Mouse (Mus musculus): ENCODE measurements around the gene Mrpl52.

The Mrpl52 gene

DNA sequence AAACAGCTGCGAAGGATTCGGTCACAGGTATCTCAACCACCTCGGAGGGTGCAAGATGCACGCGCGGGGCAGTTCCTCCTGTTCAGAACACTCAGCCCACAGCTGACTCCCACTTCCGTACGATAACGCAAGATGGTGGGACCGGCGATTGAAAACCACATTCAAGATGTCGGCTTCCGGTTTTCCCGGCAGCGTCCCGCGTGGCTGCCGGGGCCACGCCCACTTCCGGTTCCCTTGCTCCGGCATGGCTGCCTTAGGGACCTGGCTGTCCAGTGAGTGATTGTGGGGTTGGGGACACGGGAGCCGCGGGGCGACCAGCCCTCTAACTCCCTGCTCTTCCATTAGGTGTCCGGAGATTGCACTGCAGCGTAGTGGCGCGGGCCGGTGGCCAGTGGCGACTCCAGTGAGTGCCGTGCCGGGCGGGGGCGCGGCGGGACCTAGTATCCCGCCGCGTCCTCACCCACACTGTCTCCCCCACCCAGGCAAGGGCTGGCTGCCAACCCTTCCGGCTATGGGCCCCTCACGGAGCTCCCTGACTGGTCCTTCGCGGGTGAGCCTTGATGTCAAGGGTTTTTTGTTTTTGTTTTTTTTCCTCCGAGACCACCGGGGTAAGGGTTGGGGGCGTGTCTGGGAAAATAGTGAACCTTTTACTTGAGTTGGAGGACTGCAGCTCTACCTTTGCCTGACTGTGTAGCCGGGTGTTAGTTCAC is at the start of gene Mrpl52:
TSS of gene Mrpl52 (plus strand) at position 221 of the 710 bp plus-strand sequence.
- DNase-seq (ENCODE audit: low read depth, low spot score), result peak; percentile 86

DNA sequence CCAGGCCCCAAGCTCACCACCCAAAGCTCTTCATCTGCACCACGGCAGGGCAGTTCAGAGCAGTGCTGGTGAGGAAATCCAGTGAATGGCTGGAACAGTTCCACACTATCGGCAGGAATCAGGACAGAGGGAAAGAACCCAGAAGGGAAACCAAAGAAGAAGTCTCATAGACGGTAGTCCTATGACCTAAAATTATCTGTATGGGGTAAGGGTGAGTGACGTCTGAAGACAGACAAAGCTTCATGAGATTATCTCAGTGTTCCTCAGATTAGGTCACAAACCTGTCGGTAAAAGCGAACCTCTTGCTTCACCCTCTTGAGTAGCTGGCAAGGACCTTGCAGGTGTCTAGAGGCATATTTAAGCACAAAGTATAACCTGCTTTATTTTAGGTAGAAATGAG is 49.5 kb upstream of the Mrpl52 start:
- DNase-seq (ENCODE audit: low read depth, low spot score), result no peak

DNA sequence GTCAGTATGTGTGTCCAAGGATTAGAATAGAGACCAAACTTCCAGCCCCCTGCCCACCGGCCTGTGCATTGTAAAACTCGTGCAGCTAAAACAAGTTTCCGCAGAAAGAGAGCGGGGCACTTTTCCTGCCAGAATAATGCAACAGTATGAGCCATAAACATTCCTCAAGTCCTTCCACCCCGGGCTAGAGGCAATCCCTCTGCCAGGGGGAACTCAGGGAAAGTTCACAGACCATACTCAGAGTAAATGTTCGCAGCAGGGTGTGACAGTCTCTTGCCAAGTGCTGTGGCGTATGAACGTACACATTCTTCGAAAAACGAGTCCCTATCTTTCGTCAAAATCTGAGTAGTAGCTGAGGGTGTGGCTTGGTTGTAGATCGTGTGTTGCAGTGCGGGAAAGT is 47.1 kb upstream of the Mrpl52 start:
- DNase-seq (ENCODE audit: low read depth, low spot score), result no peak

GRCm38 (mm10) chr14:54380616-54381015 is 46.1 kb upstream of the Mrpl52 start:
- no peak for DNase-seq (ENCODE audit: low read depth, low spot score)

DNA sequence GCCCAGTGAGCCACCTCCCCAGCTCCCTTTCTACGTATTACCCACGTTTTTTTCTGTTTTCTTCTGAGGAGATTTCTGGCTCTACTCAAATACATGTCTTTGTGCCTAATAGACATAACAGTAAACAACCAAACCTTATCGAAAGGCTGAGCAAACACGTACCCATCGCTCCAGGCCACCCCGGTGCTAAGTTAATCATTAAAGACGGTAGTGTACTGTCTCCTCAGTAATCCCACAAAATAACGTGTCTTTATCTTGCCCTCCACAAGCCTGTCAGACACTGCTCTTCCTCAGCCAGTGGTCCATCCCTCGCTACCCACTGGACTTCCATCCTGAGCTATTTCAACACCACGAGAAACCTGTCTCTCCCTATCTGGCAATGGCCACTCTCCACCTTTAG is 44.9 kb upstream of the Mrpl52 start:
- no peak for DNase-seq (ENCODE audit: low read depth, low spot score)

- DNase-seq (ENCODE audit: low read depth, low spot score), result no peak
Measured at GRCm38 (mm10) chr14:54382641-54383040, 44.1 kb upstream of the Mrpl52 start.

- DNase-seq (ENCODE audit: low read depth, low spot score), result no peak
Measured at GRCm38 (mm10) chr14:54383355-54383771, 43.3 kb upstream of the Mrpl52 start.

GRCm38 (mm10) chr14:54384396-54384795 is 42.3 kb upstream of the Mrpl52 start:
- DNase-seq (ENCODE audit: low read depth, low spot score), result no peak

DNA sequence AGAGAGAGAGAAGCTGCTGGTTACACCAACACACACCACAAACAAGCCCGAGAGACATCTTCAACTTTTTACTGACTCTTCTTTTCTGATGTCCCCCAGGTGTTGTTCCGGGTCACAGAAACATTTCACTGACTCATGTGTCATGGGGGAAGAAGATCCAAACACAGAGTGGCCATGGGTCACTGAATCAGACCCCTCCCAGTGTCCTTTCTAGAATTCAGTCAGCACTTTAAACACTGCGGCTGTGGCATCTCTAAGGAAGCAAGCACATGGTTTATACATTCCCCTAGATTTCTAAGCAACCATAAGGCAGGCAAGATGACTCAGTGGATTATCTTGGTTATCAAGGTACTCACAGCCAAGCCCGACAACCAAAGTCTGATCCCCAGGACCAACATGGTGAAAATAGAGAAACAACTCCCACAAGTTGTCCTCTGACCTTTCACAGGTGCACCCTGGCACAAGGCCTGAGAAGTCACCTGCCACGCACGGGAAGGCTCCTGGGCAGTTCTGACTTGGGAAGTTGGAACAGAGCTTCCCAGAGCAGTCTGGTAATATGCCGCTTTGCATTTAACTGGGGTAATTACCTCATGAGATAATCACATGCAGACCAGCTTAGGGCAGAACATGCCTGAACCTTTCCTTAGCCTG is 40.6 kb upstream of the Mrpl52 start:
- no peak for DNase-seq (ENCODE audit: low read depth, low spot score)

- DNase-seq (ENCODE audit: low read depth, low spot score), result no peak
Measured at GRCm38 (mm10) chr14:54387546-54387945, 39.2 kb upstream of the Mrpl52 start.

DNA sequence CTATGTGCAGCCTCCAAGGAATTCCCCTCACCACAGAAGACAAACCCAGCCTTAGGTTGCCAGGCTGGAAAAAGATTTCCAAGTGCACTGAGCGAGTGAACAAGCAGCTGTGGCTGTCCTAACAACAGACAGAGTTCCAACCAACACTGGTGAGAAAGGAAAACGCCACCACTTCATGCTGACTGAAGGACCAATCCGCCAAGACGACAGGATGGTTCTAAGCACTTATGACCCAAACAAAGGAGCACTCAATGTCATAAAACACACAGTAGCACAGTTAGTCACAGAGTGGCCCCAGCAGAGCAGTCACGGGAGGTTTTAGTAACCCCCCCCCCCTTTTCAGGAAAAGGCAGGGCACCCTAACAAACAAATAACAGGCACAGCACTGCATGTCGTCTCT is 35.9 kb upstream of the Mrpl52 start:
- no peak for DNase-seq (ENCODE audit: low read depth, low spot score)

DNA sequence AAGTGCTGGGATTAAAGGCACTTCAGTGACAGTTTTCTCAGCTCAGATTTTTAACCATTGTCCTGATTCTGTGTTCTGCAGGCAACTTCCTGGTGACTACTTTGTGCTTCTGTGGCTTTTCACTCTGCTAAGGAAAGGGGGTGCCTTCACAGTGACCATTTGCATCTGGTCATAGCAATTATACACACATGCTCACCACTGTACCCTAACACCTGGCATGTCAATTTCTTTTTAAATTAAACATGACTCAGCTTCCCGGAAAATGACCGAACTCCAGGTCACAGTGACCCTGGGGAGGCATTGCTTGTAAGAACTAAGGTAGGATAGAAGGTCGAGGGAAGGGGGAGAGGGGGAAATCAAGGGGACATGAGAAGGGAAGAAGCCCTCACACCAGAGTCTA is 32.9 kb upstream of the Mrpl52 start:
- DNase-seq (ENCODE audit: low read depth, low spot score), result no peak

DNA sequence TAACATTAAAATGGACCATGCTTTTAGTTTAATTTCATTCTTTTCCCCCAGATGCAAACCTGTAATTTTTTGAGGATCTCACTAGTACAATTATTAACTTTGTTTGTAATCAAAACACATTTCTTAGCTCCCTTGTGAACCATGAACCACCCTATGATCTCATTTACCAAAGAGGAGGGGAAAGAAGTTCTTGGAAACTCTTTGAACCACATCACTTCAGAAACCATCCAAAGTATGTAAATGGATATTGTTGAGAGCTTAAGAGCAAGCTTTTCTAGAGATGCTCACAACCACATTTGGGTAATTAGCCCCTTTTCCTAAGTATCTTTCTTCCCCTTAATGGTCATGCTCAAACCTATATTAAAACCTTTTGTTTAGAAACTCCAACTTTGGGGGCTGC is 32.4 kb upstream of the Mrpl52 start:
- no peak for DNase-seq (ENCODE audit: low read depth, low spot score)

- no peak for DNase-seq (ENCODE audit: low read depth, low spot score)
Measured at GRCm38 (mm10) chr14:54396685-54397084, 30.0 kb upstream of the Mrpl52 start.

DNA sequence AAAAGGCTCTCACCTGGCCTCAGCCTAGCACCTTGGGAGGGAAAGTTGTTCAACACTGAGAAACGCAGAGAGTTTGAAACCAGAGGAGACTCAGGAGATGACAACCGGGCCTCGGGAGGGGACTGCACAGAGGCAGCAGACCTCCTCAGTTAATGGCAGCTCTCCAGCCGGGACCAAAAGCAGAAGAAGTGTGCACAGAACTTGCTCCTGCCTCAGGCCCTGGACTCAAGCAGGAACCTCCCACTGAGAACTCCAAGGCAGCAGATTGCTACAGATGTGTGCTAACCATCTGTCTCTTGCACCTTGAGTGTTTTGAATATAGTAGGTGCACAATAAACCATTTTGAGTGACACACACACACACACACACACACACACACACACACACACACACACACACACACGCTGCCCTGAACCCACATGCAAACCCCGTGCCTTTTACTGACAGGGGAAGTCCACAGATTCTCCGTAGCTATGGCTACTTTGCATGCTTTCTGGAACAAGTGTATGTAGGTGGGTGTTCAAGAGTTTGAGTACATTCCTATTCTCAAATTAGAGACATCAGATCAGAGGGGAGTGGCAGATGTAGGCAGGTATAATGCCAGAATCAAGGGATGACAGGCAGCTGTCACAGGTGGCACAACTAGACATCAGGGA is 28.7 kb upstream of the Mrpl52 start:
- DNase-seq (ENCODE audit: low read depth, low spot score), result no peak

GRCm38 (mm10) chr14:54398528-54398916 is 28.2 kb upstream of the Mrpl52 start:
- no peak for DNase-seq (ENCODE audit: low read depth, low spot score)

- DNase-seq (ENCODE audit: low read depth, low spot score), result no peak
Measured at GRCm38 (mm10) chr14:54398921-54399382, 27.8 kb upstream of the Mrpl52 start.

DNA sequence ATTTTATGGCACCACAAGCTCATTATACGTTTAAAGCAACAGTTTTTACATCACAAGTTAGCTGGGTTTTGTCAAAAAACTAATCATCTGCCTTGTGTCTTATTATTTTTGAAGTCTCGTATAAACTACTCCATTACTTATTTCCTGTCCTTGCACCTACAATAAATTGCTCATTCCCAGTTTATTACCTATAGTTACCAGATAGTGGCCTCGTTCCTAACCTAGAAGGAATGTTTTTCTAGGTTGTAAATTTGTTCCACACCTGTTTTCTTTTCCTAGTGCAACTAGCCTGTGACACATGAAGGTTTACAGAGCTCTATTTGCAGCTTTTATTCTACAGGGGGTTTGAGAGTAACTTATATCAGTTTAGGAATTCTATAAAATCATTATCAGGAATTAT is 25.0 kb upstream of the Mrpl52 start:
- no peak for DNase-seq (ENCODE audit: low read depth, low spot score)

DNA sequence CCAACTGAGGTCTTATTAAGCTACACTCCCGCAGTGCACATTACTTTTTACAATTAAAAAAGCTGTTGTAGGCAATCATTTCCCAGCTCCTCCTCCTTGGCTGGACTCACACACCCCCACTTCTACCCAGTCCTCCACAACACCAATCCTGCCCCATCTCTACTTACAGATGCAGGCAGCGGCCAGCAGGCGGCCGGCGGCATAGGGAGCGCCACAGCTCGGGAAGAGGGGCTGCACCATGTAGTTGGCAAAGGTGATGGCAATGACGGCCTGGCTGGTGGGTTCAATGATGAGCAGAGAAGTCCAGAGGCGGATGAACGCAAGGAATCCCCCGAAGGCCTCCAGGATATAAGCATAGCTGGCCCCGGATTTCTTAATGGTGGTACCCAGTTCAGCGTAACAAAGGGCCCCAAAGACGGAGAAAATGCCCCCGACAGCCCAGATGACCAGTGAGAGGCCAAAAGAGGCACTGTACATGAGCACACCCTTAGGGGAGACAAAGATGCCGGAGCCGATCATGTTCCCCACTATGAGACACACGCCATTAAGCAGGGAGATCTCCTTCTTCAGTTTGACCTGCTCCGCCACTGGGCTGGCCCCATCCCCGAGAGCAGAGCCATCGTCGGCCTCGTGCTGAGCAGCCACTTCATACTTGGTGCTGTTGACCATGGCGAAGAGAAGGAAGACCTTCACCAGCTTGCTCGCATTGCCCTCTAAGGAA is 18.2 kb upstream of the Mrpl52 start:
- DNase-seq (ENCODE audit: low read depth, low spot score), result no peak

DNA sequence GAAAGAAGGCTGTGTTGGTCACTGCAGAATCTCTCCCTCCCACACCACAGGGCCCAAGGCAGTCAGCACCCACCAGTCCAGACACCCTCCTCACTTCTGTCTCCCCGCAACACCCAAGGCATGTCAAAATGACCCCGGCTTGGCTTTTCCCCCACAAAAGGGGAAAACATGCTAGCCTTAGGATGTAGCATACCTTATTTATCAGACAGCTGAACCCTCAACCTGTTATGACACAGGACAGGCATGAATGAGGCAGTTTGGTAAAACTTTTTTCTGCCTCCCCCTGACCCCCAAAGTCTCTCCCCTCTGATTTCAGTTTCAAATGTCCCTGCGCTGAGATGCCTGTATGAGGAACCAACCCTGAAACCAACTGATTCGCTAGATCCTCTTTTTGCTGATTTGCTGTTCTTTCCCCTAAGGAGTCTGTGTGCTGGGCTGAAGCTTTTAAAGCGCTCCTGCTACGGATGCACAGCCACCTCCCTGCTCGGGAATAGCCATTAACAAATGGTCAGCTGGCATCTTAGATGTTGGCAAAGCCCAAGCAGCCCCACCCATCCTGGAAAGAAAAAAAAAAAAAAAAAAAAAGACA is 17.6 kb upstream of the Mrpl52 start:
- no peak for DNase-seq (ENCODE audit: low read depth, low spot score)

GRCm38 (mm10) chr14:54409980-54410810 is 16.5 kb upstream of the Mrpl52 start:
- DNase-seq (ENCODE audit: low read depth, low spot score), result no peak

Data from telencephalon, adult 2 months (tissue).